Mouse (Mus musculus) midbrain, embryonic 10.5 days (tissue): ENCODE data around the gene Map2k3. TPM values are rescaled to one million over a fixed set of nuclear protein-coding genes. Genes with fewer than 3 reads are reported as not detected.
"Not testable (repeated sequence)": the region's sequence is repeated elsewhere in the genome, so short reads cannot be mapped to it uniquely, and the experiment has no call there.

Experiments
- DNase-seq: peaks from one replicate; pipeline ENCODE4 v3.0.0-alpha.2; 2017; ENCODE audit warnings: low spot score
- H3K27ac ChIP-seq: fragments of 300-500 bp; sonication (generic); replicated peaks from 2 replicates; pipeline ENCODE4 v1.5.1; 2016; ENCODE audit warnings: mild to moderate bottlenecking
- H3K27me3 ChIP-seq: fragments of 300-500 bp; sonication (generic); 2 replicates; pipeline ENCODE4 v1.6.1; 2016; ENCODE audit warnings: low read depth, mild to moderate bottlenecking; ENCODE audit not compliant: poor library complexity, severe bottlenecking
- H3K36me3 ChIP-seq: fragments of 300-500 bp; sonication (generic); 2 replicates; pipeline ENCODE4 v1.6.1; 2016; ENCODE audit warnings: mild to moderate bottlenecking, moderate library complexity
- H3K4me1 ChIP-seq: fragments of 300-500 bp; sonication (generic); 2 replicates; pipeline ENCODE4 v1.6.1; 2016
- H3K4me3 ChIP-seq: fragments of 300-500 bp; sonication (generic); 2 replicates; pipeline ENCODE4 v1.5.1; 2016; ENCODE audit warnings: mild to moderate bottlenecking, moderate library complexity
- H3K9me3 ChIP-seq: fragments of 300-500 bp; sonication (generic); replicated peaks from 2 replicates; pipeline ENCODE4 v1.6.1; 2016; ENCODE audit warnings: mild to moderate bottlenecking
- WGBS: fragments of 180-500 bp; shearing (Covaris S2); methylation state at CpG from one replicate; pipeline ENCODE4 v1.1.7; 2016; 5-methylcytosine and 5-hydroxymethylcytosine counted together
- polyA plus RNA-seq: library from polyadenylated mRNA; unstranded; fragments of >200 nt; fragmentation: Nextera tagmentation; extraction: Ambion mirVana; gene quantifications from 2 replicates; pipeline ENCODE4 v1.2.1, GENCODE M21; 2016

Map2k3 gene
- 55.7 and 65.1 TPM in 2 replicates for polyA plus RNA-seq

- H3K36me3 ChIP-seq = peaks cover 11% of the 10 kb centered on the region
- DNase-seq = peak; percentile 95
- no peaks in the 10 kb centered on the region for H3K9me3 ChIP-seq
- WGBS = under 1% methylated on average over 59 of the region's 59 CpGs
- peak within 1 kb of the TSS; percentile 91 for H3K4me3 ChIP-seq
- no peaks in the 10 kb centered on the region; the same call in 1 of the 2 replicates for H3K27me3 ChIP-seq
- peaks cover 58% of the 10 kb centered on the region for H3K4me1 ChIP-seq
- H3K27ac ChIP-seq = peak within 1 kb of the TSS; percentile 88
These were observed at the start of gene Map2k3 for GRCm38 (mm10) chr11:60931869-60932481. Map2k3 (plus strand) TSS chr11:60932033.

GRCm38 (mm10) chr11:60882386-60882785, 49.4 kb upstream of the Map2k3 start:
- H3K36me3 ChIP-seq = no peaks in the 10 kb centered on the region
- H3K4me1 ChIP-seq = peaks cover 15% of the 10 kb centered on the region
- H3K4me3 ChIP-seq = no peak overlapping the region
- H3K27me3 ChIP-seq = no peaks in the 10 kb centered on the region
- H3K9me3 ChIP-seq = no peaks in the 10 kb centered on the region
- H3K27ac ChIP-seq = no peak overlapping the region
- WGBS = 86% methylated on average over 3 of the region's 3 CpGs
- no peak for DNase-seq

GRCm38 (mm10) chr11:60886986-60887385, 44.8 kb upstream of the Map2k3 start:
- 88% methylated on average over 3 of the region's 3 CpGs for WGBS
- H3K9me3 ChIP-seq, DNase-seq, H3K4me1 ChIP-seq, H3K27me3 ChIP-seq, H3K4me3 ChIP-seq, H3K27ac ChIP-seq, H3K36me3 ChIP-seq: not testable (repeated sequence)

- no peaks in the 10 kb centered on the region for H3K27me3 ChIP-seq
- 82% methylated on average over 2 of the region's 2 CpGs for WGBS
- H3K27ac ChIP-seq = no peak overlapping the region
- no peaks in the 10 kb centered on the region for H3K36me3 ChIP-seq
- no peak overlapping the region for H3K4me3 ChIP-seq
- H3K9me3 ChIP-seq = no peaks in the 10 kb centered on the region
- no peak for DNase-seq
- no peaks in the 10 kb centered on the region for H3K4me1 ChIP-seq
These were observed 42.0 kb upstream of the Map2k3 start for GRCm38 (mm10) chr11:60889861-60890260.

- Histone ChIP-seq H3K27me3 (no peaks in the 10 kb centered on the region), H3K36me3 (no peaks in the 10 kb centered on the region), H3K4me1 (no peaks in the 10 kb centered on the region), H3K9me3 (no peaks in the 10 kb centered on the region), H3K27ac (no peak overlapping the region), H3K4me3 (no peak overlapping the region)
- 71% methylated on average over 6 of the region's 6 CpGs for WGBS
- DNase-seq = no peak
These were observed 41.5 kb upstream of the Map2k3 start for GRCm38 (mm10) chr11:60890286-60890685.

- Histone ChIP-seq H3K36me3 (no peaks in the 10 kb centered on the region), H3K4me1 (peaks cover 1% of the 10 kb centered on the region; the same call in 1 of the 2 replicates), H3K4me3 (no peak overlapping the region), H3K27me3 (no peaks in the 10 kb centered on the region), H3K27ac (no peak overlapping the region), H3K9me3 (no peaks in the 10 kb centered on the region)
- 56% methylated on average over 3 of the region's 3 CpGs for WGBS
- DNase-seq = no peak
These were observed 41.1 kb upstream of the Map2k3 start for GRCm38 (mm10) chr11:60890744-60891143.

GRCm38 (mm10) chr11:60895915-60896314, 35.9 kb upstream of the Map2k3 start:
- H3K4me3 ChIP-seq = no peak overlapping the region
- no peak overlapping the region for H3K27ac ChIP-seq
- H3K27me3 ChIP-seq = no peaks in the 10 kb centered on the region
- no peaks in the 10 kb centered on the region for H3K36me3 ChIP-seq
- peaks cover 4% of the 10 kb centered on the region; the same call in 1 of the 2 replicates for H3K4me1 ChIP-seq
- 48% methylated on average over 4 of the region's 4 CpGs for WGBS
- no peaks in the 10 kb centered on the region for H3K9me3 ChIP-seq
- no peak for DNase-seq

- H3K9me3 ChIP-seq = no peaks in the 10 kb centered on the region
- H3K4me1 ChIP-seq = no peaks in the 10 kb centered on the region
- no peaks in the 10 kb centered on the region for H3K27me3 ChIP-seq
- 87% methylated on average over 7 of the region's 7 CpGs for WGBS
- no peak overlapping the region for H3K4me3 ChIP-seq
- H3K36me3 ChIP-seq = peaks cover 34% of the 10 kb centered on the region
- H3K27ac ChIP-seq = no peak overlapping the region
- no peak for DNase-seq
These were observed 29.8 kb upstream of the Map2k3 start for GRCm38 (mm10) chr11:60902001-60902400.

- DNase-seq = no peak
- Histone ChIP-seq H3K27ac (no peak overlapping the region), H3K27me3 (no peaks in the 10 kb centered on the region), H3K4me1 (no peaks in the 10 kb centered on the region), H3K4me3 (no peak overlapping the region), H3K9me3 (no peaks in the 10 kb centered on the region), H3K36me3 (peaks cover 34% of the 10 kb centered on the region)
- 77% methylated on average over 4 of the region's 4 CpGs for WGBS
These were observed 29.3 kb upstream of the Map2k3 start for GRCm38 (mm10) chr11:60902486-60902885.

- WGBS = 88% methylated on average over 6 of the region's 6 CpGs
These were observed 28.2 kb upstream of the Map2k3 start for GRCm38 (mm10) chr11:60903661-60904061.

GRCm38 (mm10) chr11:60905407-60906120, 26.3 kb upstream of the Map2k3 start:
- peaks cover 34% of the 10 kb centered on the region for H3K36me3 ChIP-seq
- DNase-seq = no peak
- no peak overlapping the region for H3K27ac ChIP-seq
- H3K4me3 ChIP-seq = no peak overlapping the region
- no peaks in the 10 kb centered on the region for H3K9me3 ChIP-seq
- WGBS = 88% methylated on average over 10 of the region's 10 CpGs
- H3K4me1 ChIP-seq = no peaks in the 10 kb centered on the region
- H3K27me3 ChIP-seq = no peaks in the 10 kb centered on the region

More at GRCm38 (mm10) chr11:60903661-60904061, 28.2 kb upstream of the Map2k3 start:
- no peaks in the 10 kb centered on the region for H3K9me3 ChIP-seq
- H3K27me3 ChIP-seq = no peaks in the 10 kb centered on the region
- H3K4me3 ChIP-seq = no peak overlapping the region
- DNase-seq = no peak
- no peak overlapping the region for H3K27ac ChIP-seq
- peaks cover 34% of the 10 kb centered on the region for H3K36me3 ChIP-seq
- H3K4me1 ChIP-seq = no peaks in the 10 kb centered on the region

GRCm38 (mm10) chr11:60906449-60906848, 25.4 kb upstream of the Map2k3 start:
- Histone ChIP-seq H3K27ac (no peak overlapping the region), H3K27me3 (no peaks in the 10 kb centered on the region), H3K4me3 (no peak overlapping the region), H3K9me3 (no peaks in the 10 kb centered on the region), H3K36me3 (peaks cover 34% of the 10 kb centered on the region), H3K4me1 (peaks cover under 1% of the 10 kb centered on the region)
- WGBS = 90% methylated on average over 4 of the region's 4 CpGs
- DNase-seq = no peak

GRCm38 (mm10) chr11:60908073-60908472, 23.8 kb upstream of the Map2k3 start:
- H3K4me3 ChIP-seq = no peak overlapping the region
- H3K27ac ChIP-seq = no peak overlapping the region; the same call in 1 of the 2 replicates
- H3K9me3 ChIP-seq = no peaks in the 10 kb centered on the region
- peaks cover 34% of the 10 kb centered on the region for H3K36me3 ChIP-seq
- no peak for DNase-seq
- WGBS = 71% methylated on average over 3 of the region's 3 CpGs
- H3K27me3 ChIP-seq = no peaks in the 10 kb centered on the region
- peaks cover 17% of the 10 kb centered on the region for H3K4me1 ChIP-seq
